In genomic region chr3:121720801-121721690, GRCm38 (mm10) we compare ENCODE assay signal across 10 mouse cellular contexts. TPM values are rescaled to one million over a fixed set of nuclear protein-coding genes. Genes with fewer than 3 reads are reported as not detected.
DNase-seq lines count a peak whose midpoint lies in the region; ATAC-seq and TF ChIP-seq lines count a peak whose summit lies in the region.
"Had no signal": no experiment of that assay in that cellular context is flagged by ENCODE, and none has a peak within 500 bp of the region (broad histone marks: within the 10 kb centered on the region; RNA-seq: fewer than 3 reads in every experiment).

No protein-coding gene starts in this region.

- peaks cover 34% of the 10 kb centered on the region for H3K4me1 ChIP-seq in hindbrain, embryonic 15.5 days (replicated peaks)
- peaks cover 3% of the 10 kb centered on the region; the same call in 1 of the 2 replicates for H3K4me1 ChIP-seq in hindbrain, embryonic 11.5 days (replicated peaks; ENCODE audit: control insufficient read depth, insufficient read depth, low read length)
- peaks cover 19% of the 10 kb centered on the region for H3K4me1 ChIP-seq in liver, postnatal 0 days (ENCODE audit: insufficient read depth)

- no peaks in the 10 kb centered on the region for H3K27me3 ChIP-seq in hindbrain, embryonic 15.5 days
- H3K27me3 ChIP-seq in hindbrain, embryonic 11.5 days (ENCODE audit: control insufficient read depth, insufficient read depth, low read length) = peaks cover 9% of the 10 kb centered on the region
- H3K27me3 ChIP-seq in liver, postnatal 0 days (ENCODE audit: insufficient read depth, low read length) = peaks cover 10% of the 10 kb centered on the region; the same call in 1 of the 2 replicates

- H3K9ac ChIP-seq in hindbrain, embryonic 15.5 days = no peak overlapping the region
- H3K9ac ChIP-seq in hindbrain, embryonic 11.5 days (ENCODE audit: low read depth, low read length) = no peak overlapping the region
- H3K9ac ChIP-seq in liver, postnatal 0 days (replicated peaks) = no peak overlapping the region

- TF ChIP-seq EP300 in liver, postnatal 0 days (IDR thresholded peaks at IDR 0.05; ENCODE audit: low read depth) = no peak

- H3K27ac ChIP-seq in hindbrain, embryonic 15.5 days (replicated peaks) = no peak overlapping the region
- H3K27ac ChIP-seq in hindbrain, embryonic 11.5 days (ENCODE audit: low read depth, low read length) = no peak overlapping the region
- no peak overlapping the region for H3K27ac ChIP-seq in liver, postnatal 0 days (ENCODE audit: low read depth)

- no peak for ATAC-seq in hindbrain, embryonic 15.5 days (ENCODE audit: low FRiP score, low read depth)
- no peak for ATAC-seq in hindbrain, embryonic 11.5 days (ENCODE audit: low FRiP score)
- ATAC-seq in liver, postnatal 0 days = no peak

- no peak overlapping the region for H3K4me3 ChIP-seq in hindbrain, embryonic 15.5 days
- H3K4me3 ChIP-seq in hindbrain, embryonic 11.5 days (ENCODE audit: low read depth, low read length) = no peak overlapping the region
- no peak overlapping the region for H3K4me3 ChIP-seq in liver, postnatal 0 days (ENCODE audit: low read depth, low read length)

- peak overlapping the region; percentile 36 for H3K4me2 ChIP-seq in hindbrain, embryonic 15.5 days
- H3K4me2 ChIP-seq in hindbrain, embryonic 11.5 days (replicated peaks; ENCODE audit: low read depth, low read length) = no peak overlapping the region
- H3K4me2 ChIP-seq in liver, postnatal 0 days (ENCODE audit: low read depth, low read length) = peak overlapping the region; percentile 52

- DNase-seq in hindbrain, embryonic 11.5 days (ENCODE audit: low spot score) = no peak
- DNase-seq in 416B (ENCODE audit: low read depth) (peak; percentile 51), NIH3T3 (ENCODE audit: low read depth) (peak; percentile 81)
- DNase-seq in liver, postnatal 0 days = no peak
- no peak for DNase-seq in natural killer cell, adult 2 months (ENCODE audit: low spot score in 2 of 2)
- DNase-seq in spleen, postnatal 4 days (ENCODE audit: low spot score in 2 of 2) = no peak
- no peak for DNase-seq in layer of hippocampus, postnatal 36 days

- WGBS in hindbrain, embryonic 15.5 days = 40% methylated on average over 14 of the region's 14 CpGs
- 53% methylated on average over 14 of the region's 14 CpGs for WGBS in hindbrain, embryonic 11.5 days
- WGBS in liver, postnatal 0 days (ENCODE audit: insufficient replicate concordance) = 38% methylated on average over 14 of the region's 14 CpGs

- no peaks in the 10 kb centered on the region for H3K9me3 ChIP-seq in hindbrain, embryonic 15.5 days
- no peaks in the 10 kb centered on the region for H3K9me3 ChIP-seq in hindbrain, embryonic 11.5 days (ENCODE audit: control insufficient read depth, low read length)
- no peaks in the 10 kb centered on the region for H3K9me3 ChIP-seq in liver, postnatal 0 days (ENCODE audit: low read length)

- no peaks in the 10 kb centered on the region for H3K36me3 ChIP-seq in hindbrain, embryonic 15.5 days
- no peaks in the 10 kb centered on the region for H3K36me3 ChIP-seq in hindbrain, embryonic 11.5 days (ENCODE audit: control insufficient read depth, insufficient read depth, low read length)
- no peaks in the 10 kb centered on the region for H3K36me3 ChIP-seq in liver, postnatal 0 days (replicated peaks; ENCODE audit: insufficient read depth, low read length)

- no peak for TF ChIP-seq CTCF in liver, postnatal 0 days (IDR thresholded peaks at IDR 0.05; ENCODE audit: low read depth)

RNA-seq across cellular contexts. Expression of gene F3, which starts 2.3 kb away (rescaled TPM):
- 8.2 and 8.4 TPM in 2 replicates for polyA plus RNA-seq in hindbrain, embryonic 15.5 days (2015; fragmentation: Nextera tagmentation; extraction: Ambion mirVana)
- polyA plus RNA-seq in hindbrain, embryonic 11.5 days (2014; fragmentation: Nextera tagmentation; extraction: Ambion mirVana) = 11.7 and 13.6 TPM in 2 replicates
- 1.3 and 1.5 TPM in 2 replicates for polyA plus RNA-seq in liver, postnatal 0 days (2015; fragmentation: Nextera tagmentation; extraction: Ambion mirVana)
- total RNA-seq in layer of hippocampus, postnatal 36 days (2021) = 10 to 100 TPM; 56.4 to 60.6 TPM

RNA-seq across cellular contexts. Expression of gene 4930432M17Rik, which starts 50.5 kb away (rescaled TPM):
- polyA plus RNA-seq in hindbrain, embryonic 15.5 days (2015; fragmentation: Nextera tagmentation; extraction: Ambion mirVana) = not detected in 2 replicates
- polyA plus RNA-seq in hindbrain, embryonic 11.5 days (2014; fragmentation: Nextera tagmentation; extraction: Ambion mirVana) = not detected in 2 replicates
- not detected in 2 replicates for polyA plus RNA-seq in liver, postnatal 0 days (2015; fragmentation: Nextera tagmentation; extraction: Ambion mirVana)
- total RNA-seq in layer of hippocampus, postnatal 36 days (2021) = not detected
- total RNA-seq: common myeloid progenitor, adult 5-6 weeks; granulocyte monocyte progenitor cell, adult 5-6 weeks had no signal

Comparison
In these comparisons a context has a peak if more than half of its experiments do, and no peak if none do; other contexts are left out.
1. DNase-seq: peak in 416B (single experiment) and NIH3T3 (single experiment); none in hindbrain, embryonic 11.5 days (single experiment), liver, postnatal 0 days (single experiment), natural killer cell, adult 2 months (0 of 2), spleen, postnatal 4 days (0 of 2) and layer of hippocampus, postnatal 36 days (0 of 2).